ENCODE assay signal across 15 mouse cellular contexts in genomic region chr4:44623435-44623727, GRCm38 (mm10).
"Had no signal": no experiment of that assay in that cellular context is flagged by ENCODE, and none has a peak within 500 bp of the region (broad histone marks: within the 10 kb centered on the region; RNA-seq: fewer than 3 reads in every experiment).

No protein-coding gene starts in this region.

- H3K4me1 ChIP-seq: liver, embryonic 13.5 days; midbrain, embryonic 12.5 days had no signal

- H3K27me3 ChIP-seq: liver, embryonic 13.5 days; midbrain, embryonic 12.5 days; midbrain, embryonic 15.5 days had no signal

- ATAC-seq: intestine, postnatal 0 days; midbrain, embryonic 15.5 days had no signal

- H3K9me3 ChIP-seq: liver, embryonic 13.5 days; midbrain, embryonic 15.5 days had no signal

- H3K4me2 ChIP-seq: liver, embryonic 13.5 days; midbrain, embryonic 12.5 days; midbrain, embryonic 15.5 days had no signal

- H3K27ac ChIP-seq: kidney, postnatal 0 days; left cerebral cortex, adult 2 months; liver, embryonic 13.5 days; macrophage; midbrain, embryonic 12.5 days; midbrain, embryonic 15.5 days had no signal

- DNase-seq: kidney, adult 2 months; kidney, postnatal 25 days; layer of hippocampus, postnatal 36 days; liver, embryonic 13.5 days; lung, adult 2 months; right cerebral cortex, postnatal 25 days; thymus, adult 18-20 months; thymus, postnatal 36 days had no signal

- H3K36me3 ChIP-seq: liver, embryonic 13.5 days; midbrain, embryonic 12.5 days; midbrain, embryonic 15.5 days had no signal

- H3K9ac ChIP-seq: liver, embryonic 13.5 days; midbrain, embryonic 12.5 days; midbrain, embryonic 15.5 days had no signal

- H3K4me3 ChIP-seq: left cerebral cortex, adult 2 months; liver, embryonic 13.5 days; midbrain, embryonic 12.5 days; midbrain, embryonic 15.5 days; myocyte had no signal
